Mouse (Mus musculus): Measurements from ENCODE around the gene Prkar2b. TPM values are rescaled to one million over a fixed set of nuclear protein-coding genes. Genes with fewer than 3 reads are reported as not detected.

The Prkar2b gene
- polyA plus RNA-seq, 1 experiment from 2014 or later, result 41.0 TPM

- Histone ChIP-seq H3K27ac (replicated peaks; ENCODE audit: low read depth, low read length) (no peak overlapping the region), H3K36me3 (ENCODE audit: control insufficient read depth, insufficient read depth, low read length) (no peaks in the 10 kb centered on the region), H3K4me3 (ENCODE audit: low read depth, low read length) (no peak overlapping the region), H3K9me3 (ENCODE audit: control insufficient read depth, low read length) (no peaks in the 10 kb centered on the region), H3K4me1 (ENCODE audit: control insufficient read depth, insufficient read depth, low read length) (peaks cover 6% of the 10 kb centered on the region; the same call in 1 of the 2 replicates), H3K27me3 (replicated peaks; ENCODE audit: control insufficient read depth, insufficient read depth, low read length) (no peaks in the 10 kb centered on the region), H3K4me2 (ENCODE audit: low read depth, low read length) (no peak overlapping the region), H3K9ac (ENCODE audit: low read depth, low read length) (no peak overlapping the region)
- DNase-seq (ENCODE audit: low spot score) (no peak), ATAC-seq (ENCODE audit: low read depth) (no peak)
- 87% methylated on average over 3 of the region's 3 CpGs for WGBS
Observed at GRCm38 (mm10) chr12:32055797-32056196, 5.3 kb downstream of the Prkar2b start.

GRCm38 (mm10) chr12:32054476-32055166 is 6.5 kb downstream of the Prkar2b start:
- Histone ChIP-seq H3K4me2 (ENCODE audit: low read depth, low read length) (no peak overlapping the region), H3K27me3 (replicated peaks; ENCODE audit: control insufficient read depth, insufficient read depth, low read length) (no peaks in the 10 kb centered on the region), H3K4me1 (ENCODE audit: control insufficient read depth, insufficient read depth, low read length) (peaks cover 4% of the 10 kb centered on the region; the same call in 1 of the 2 replicates), H3K36me3 (ENCODE audit: control insufficient read depth, insufficient read depth, low read length) (no peaks in the 10 kb centered on the region), H3K9me3 (ENCODE audit: control insufficient read depth, low read length) (no peaks in the 10 kb centered on the region), H3K4me3 (ENCODE audit: low read depth, low read length) (no peak overlapping the region), H3K9ac (ENCODE audit: low read depth, low read length) (no peak overlapping the region), H3K27ac (replicated peaks; ENCODE audit: low read depth, low read length) (no peak overlapping the region)
- DNase-seq (ENCODE audit: low spot score) (no peak), ATAC-seq (ENCODE audit: low read depth) (no peak)
- WGBS, result 66% methylated on average over 9 of the region's 9 CpGs

- Histone ChIP-seq H3K9ac (ENCODE audit: low read depth, low read length) (no peak overlapping the region), H3K4me1 (ENCODE audit: control insufficient read depth, insufficient read depth, low read length) (peaks cover 4% of the 10 kb centered on the region; the same call in 1 of the 2 replicates), H3K4me2 (ENCODE audit: low read depth, low read length) (no peak overlapping the region), H3K9me3 (ENCODE audit: control insufficient read depth, low read length) (no peaks in the 10 kb centered on the region), H3K4me3 (ENCODE audit: low read depth, low read length) (no peak overlapping the region), H3K27ac (replicated peaks; ENCODE audit: low read depth, low read length) (no peak overlapping the region), H3K36me3 (ENCODE audit: control insufficient read depth, insufficient read depth, low read length) (no peaks in the 10 kb centered on the region), H3K27me3 (replicated peaks; ENCODE audit: control insufficient read depth, insufficient read depth, low read length) (no peaks in the 10 kb centered on the region)
- WGBS, result 76% methylated on average over 11 of the region's 11 CpGs
- ATAC-seq (ENCODE audit: low read depth) (no peak), DNase-seq (ENCODE audit: low spot score) (no peak)
Observed at GRCm38 (mm10) chr12:32053637-32054366, 7.3 kb downstream of the Prkar2b start.

- 70% methylated on average over 4 of the region's 4 CpGs for WGBS
- Histone ChIP-seq H3K27me3 (replicated peaks; ENCODE audit: control insufficient read depth, insufficient read depth, low read length) (no peaks in the 10 kb centered on the region), H3K9ac (ENCODE audit: low read depth, low read length) (no peak overlapping the region), H3K9me3 (ENCODE audit: control insufficient read depth, low read length) (no peaks in the 10 kb centered on the region), H3K4me3 (ENCODE audit: low read depth, low read length) (no peak overlapping the region), H3K27ac (replicated peaks; ENCODE audit: low read depth, low read length) (no peak overlapping the region), H3K36me3 (ENCODE audit: control insufficient read depth, insufficient read depth, low read length) (no peaks in the 10 kb centered on the region), H3K4me2 (ENCODE audit: low read depth, low read length) (no peak overlapping the region), H3K4me1 (ENCODE audit: control insufficient read depth, insufficient read depth, low read length) (peaks cover 4% of the 10 kb centered on the region; the same call in 1 of the 2 replicates)
- ATAC-seq (ENCODE audit: low read depth) (no peak), DNase-seq (ENCODE audit: low spot score) (no peak)
Observed at GRCm38 (mm10) chr12:32052882-32053281, 8.2 kb downstream of the Prkar2b start.

- no peak for DNase-seq (ENCODE audit: low spot score)
- WGBS, result 52% methylated on average over 5 of the region's 5 CpGs
Observed at GRCm38 (mm10) chr12:32050165-32050564, 10.9 kb downstream of the Prkar2b start.

GRCm38 (mm10) chr12:32045566-32046330 is 15.3 kb downstream of the Prkar2b start:
- Histone ChIP-seq H3K4me2 (ENCODE audit: low read depth, low read length) (no peak overlapping the region), H3K4me3 (ENCODE audit: low read depth, low read length) (no peak overlapping the region), H3K27ac (replicated peaks; ENCODE audit: low read depth, low read length) (no peak overlapping the region), H3K9ac (ENCODE audit: low read depth, low read length) (no peak overlapping the region), H3K4me1 (ENCODE audit: control insufficient read depth, insufficient read depth, low read length) (peaks cover 11% of the 10 kb centered on the region), H3K9me3 (ENCODE audit: control insufficient read depth, low read length) (no peaks in the 10 kb centered on the region), H3K36me3 (ENCODE audit: control insufficient read depth, insufficient read depth, low read length) (no peaks in the 10 kb centered on the region), H3K27me3 (replicated peaks; ENCODE audit: control insufficient read depth, insufficient read depth, low read length) (no peaks in the 10 kb centered on the region)
- WGBS, result 70% methylated on average over 17 of the region's 17 CpGs
- no peak for DNase-seq (ENCODE audit: low spot score)
- ATAC-seq (ENCODE audit: low read depth), result no peak

More at GRCm38 (mm10) chr12:32050165-32050564, 10.9 kb downstream of the Prkar2b start:
- H3K4me3 ChIP-seq (ENCODE audit: low read depth, low read length), result no peak overlapping the region
- ATAC-seq (ENCODE audit: low read depth), result no peak
- H3K27ac ChIP-seq (replicated peaks; ENCODE audit: low read depth, low read length), result no peak overlapping the region
- H3K9me3 ChIP-seq (ENCODE audit: control insufficient read depth, low read length), result no peaks in the 10 kb centered on the region
- H3K36me3 ChIP-seq (ENCODE audit: control insufficient read depth, insufficient read depth, low read length), result no peaks in the 10 kb centered on the region
- H3K27me3 ChIP-seq (replicated peaks; ENCODE audit: control insufficient read depth, insufficient read depth, low read length), result no peaks in the 10 kb centered on the region
- H3K4me2 ChIP-seq (ENCODE audit: low read depth, low read length), result no peak overlapping the region
- no peak overlapping the region for H3K9ac ChIP-seq (ENCODE audit: low read depth, low read length)
- H3K4me1 ChIP-seq (ENCODE audit: control insufficient read depth, insufficient read depth, low read length), result no peaks in the 10 kb centered on the region

GRCm38 (mm10) chr12:32044487-32045134 is 16.5 kb downstream of the Prkar2b start:
- H3K9me3 ChIP-seq (ENCODE audit: control insufficient read depth, low read length), result no peaks in the 10 kb centered on the region
- H3K4me2 ChIP-seq (ENCODE audit: low read depth, low read length), result peak overlapping the region; percentile 23; the same call in 1 of the 2 replicates
- no peak overlapping the region for H3K9ac ChIP-seq (ENCODE audit: low read depth, low read length)
- 19% methylated on average over 5 of the region's 5 CpGs for WGBS
- ATAC-seq (ENCODE audit: low read depth), result peak; percentile 96
- H3K27ac ChIP-seq (replicated peaks; ENCODE audit: low read depth, low read length), result peak overlapping the region; percentile 88
- no peaks in the 10 kb centered on the region for H3K27me3 ChIP-seq (replicated peaks; ENCODE audit: control insufficient read depth, insufficient read depth, low read length)
- H3K4me3 ChIP-seq (ENCODE audit: low read depth, low read length), result no peak overlapping the region
- H3K36me3 ChIP-seq (ENCODE audit: control insufficient read depth, insufficient read depth, low read length), result no peaks in the 10 kb centered on the region
- peak; percentile 91 for DNase-seq (ENCODE audit: low spot score)
- H3K4me1 ChIP-seq (ENCODE audit: control insufficient read depth, insufficient read depth, low read length), result peaks cover 11% of the 10 kb centered on the region

GRCm38 (mm10) chr12:32033536-32033935 is 27.6 kb downstream of the Prkar2b start:
- Histone ChIP-seq H3K9ac (ENCODE audit: low read depth, low read length) (no peak overlapping the region), H3K27me3 (replicated peaks; ENCODE audit: control insufficient read depth, insufficient read depth, low read length) (no peaks in the 10 kb centered on the region), H3K27ac (replicated peaks; ENCODE audit: low read depth, low read length) (no peak overlapping the region), H3K36me3 (ENCODE audit: control insufficient read depth, insufficient read depth, low read length) (no peaks in the 10 kb centered on the region), H3K4me1 (ENCODE audit: control insufficient read depth, insufficient read depth, low read length) (no peaks in the 10 kb centered on the region), H3K4me2 (ENCODE audit: low read depth, low read length) (no peak overlapping the region), H3K9me3 (ENCODE audit: control insufficient read depth, low read length) (no peaks in the 10 kb centered on the region), H3K4me3 (ENCODE audit: low read depth, low read length) (no peak overlapping the region)
- ATAC-seq (ENCODE audit: low read depth) (no peak), DNase-seq (ENCODE audit: low spot score) (no peak)
- 59% methylated on average over 6 of the region's 6 CpGs for WGBS
